ENCODE assay signal across 11 mouse cellular contexts in the genomic region with DNA sequence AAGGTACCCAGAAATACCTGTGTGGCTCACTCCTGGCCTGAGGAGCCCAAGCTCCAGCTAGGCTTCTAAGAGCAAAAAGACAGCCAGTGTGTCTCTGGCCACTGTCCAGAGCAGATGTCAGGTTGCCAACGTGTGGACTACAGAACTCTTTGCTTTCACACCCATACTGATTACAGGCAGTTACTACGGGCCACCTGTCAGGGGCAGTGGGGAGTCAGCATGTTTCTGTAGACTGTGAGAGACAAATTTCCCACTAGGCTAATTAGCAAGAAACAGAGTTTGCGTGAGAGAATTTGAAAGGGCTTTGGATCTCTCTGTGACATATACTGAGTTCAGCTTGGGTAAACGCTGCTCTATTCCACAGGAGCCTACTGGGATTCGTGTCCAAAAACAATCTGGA.
DNase-seq lines count a peak whose midpoint lies in the region; ATAC-seq and TF ChIP-seq lines count a peak whose summit lies in the region.
"Had no signal": no experiment of that assay in that cellular context is flagged by ENCODE, and none has a peak within 500 bp of the region (broad histone marks: within the 10 kb centered on the region; RNA-seq: fewer than 3 reads in every experiment).

No protein-coding gene starts in this region.

- H3K27ac ChIP-seq in intestine, embryonic 14.5 days (ENCODE audit: low read depth) = no peak overlapping the region
- H3K27ac ChIP-seq in intestine, postnatal 0 days (ENCODE audit: low read depth, low read length) = no peak overlapping the region
- H3K27ac ChIP-seq in liver, embryonic 12.5 days = no peak overlapping the region
- H3K27ac ChIP-seq: liver, embryonic 13.5 days; neural tube, embryonic 12.5 days had no signal

- no peaks in the 10 kb centered on the region for H3K27me3 ChIP-seq in intestine, embryonic 14.5 days (replicated peaks; ENCODE audit: control insufficient read depth, insufficient read depth, low read length)
- H3K27me3 ChIP-seq in intestine, postnatal 0 days (replicated peaks; ENCODE audit: control insufficient read depth, insufficient read depth, low read length) = no peaks in the 10 kb centered on the region
- H3K27me3 ChIP-seq in liver, embryonic 12.5 days (replicated peaks) = no peaks in the 10 kb centered on the region
- H3K27me3 ChIP-seq: liver, embryonic 13.5 days; neural tube, embryonic 12.5 days had no signal

- no peak overlapping the region for H3K4me3 ChIP-seq in intestine, embryonic 14.5 days (ENCODE audit: low read depth, low read length)
- no peak overlapping the region for H3K4me3 ChIP-seq in intestine, postnatal 0 days (ENCODE audit: low read depth, low read length)
- no peak overlapping the region for H3K4me3 ChIP-seq in liver, embryonic 12.5 days
- H3K4me3 ChIP-seq: liver, embryonic 13.5 days; neural tube, embryonic 12.5 days had no signal

- H3K4me2 ChIP-seq in intestine, embryonic 14.5 days (ENCODE audit: low read length) = no peak overlapping the region
- no peak overlapping the region for H3K4me2 ChIP-seq in intestine, postnatal 0 days (replicated peaks; ENCODE audit: low read depth)
- no peak overlapping the region for H3K4me2 ChIP-seq in liver, embryonic 12.5 days
- H3K4me2 ChIP-seq: liver, embryonic 13.5 days; neural tube, embryonic 12.5 days had no signal

- H3K4me1 ChIP-seq in intestine, embryonic 14.5 days (replicated peaks; ENCODE audit: control insufficient read depth, insufficient read depth, low read length) = no peaks in the 10 kb centered on the region
- no peaks in the 10 kb centered on the region for H3K4me1 ChIP-seq in intestine, postnatal 0 days (replicated peaks; ENCODE audit: control insufficient read depth, insufficient read depth, low read length)
- H3K4me1 ChIP-seq in liver, embryonic 12.5 days = no peaks in the 10 kb centered on the region
- H3K4me1 ChIP-seq: liver, embryonic 13.5 days; neural tube, embryonic 12.5 days had no signal

- H3K36me3 ChIP-seq in intestine, embryonic 14.5 days (ENCODE audit: control insufficient read depth, insufficient read depth, low read length) = no peaks in the 10 kb centered on the region
- H3K36me3 ChIP-seq in intestine, postnatal 0 days (ENCODE audit: control insufficient read depth, insufficient read depth) = no peaks in the 10 kb centered on the region
- no peaks in the 10 kb centered on the region for H3K36me3 ChIP-seq in liver, embryonic 12.5 days
- H3K36me3 ChIP-seq: liver, embryonic 13.5 days; neural tube, embryonic 12.5 days had no signal

- DNase-seq in adrenal gland, postnatal 10 days = peak; percentile 31
- no peak for DNase-seq in adrenal gland, adult 18-20 months (ENCODE audit: low spot score in 2 of 2)
- DNase-seq in intestine, embryonic 14.5 days (ENCODE audit: low spot score) = peak; percentile 43
- DNase-seq in right cerebral cortex, postnatal 4 days = peak; percentile 39
- DNase-seq in right cerebral cortex, postnatal 25 days = no peak
- no peak for DNase-seq in embryo, embryonic 10.5 days (ENCODE audit: low spot score)
- DNase-seq: liver, embryonic 13.5 days had no signal

- no peak; the same call in 1 of the 2 replicates for TF ChIP-seq CTCF in intestine, postnatal 0 days (IDR thresholded peaks at IDR 0.05; ENCODE audit: low read depth)

- 64% methylated on average over 5 of the region's 5 CpGs for WGBS in intestine, embryonic 14.5 days
- 62% methylated on average over 5 of the region's 5 CpGs for WGBS in intestine, postnatal 0 days
- 53% methylated on average over 5 of the region's 5 CpGs for WGBS in liver, embryonic 12.5 days (ENCODE audit: insufficient replicate concordance)

- H3K9me3 ChIP-seq in intestine, embryonic 14.5 days (ENCODE audit: control insufficient read depth, low read length) = no peaks in the 10 kb centered on the region
- no peaks in the 10 kb centered on the region for H3K9me3 ChIP-seq in intestine, postnatal 0 days (ENCODE audit: control insufficient read depth)
- no peaks in the 10 kb centered on the region for H3K9me3 ChIP-seq in liver, embryonic 12.5 days (replicated peaks)
- H3K9me3 ChIP-seq: liver, embryonic 13.5 days; neural tube, embryonic 12.5 days had no signal

- H3K9ac ChIP-seq in intestine, embryonic 14.5 days (ENCODE audit: low read length) = no peak overlapping the region
- no peak overlapping the region for H3K9ac ChIP-seq in intestine, postnatal 0 days (ENCODE audit: low read depth, low read length)
- no peak overlapping the region for H3K9ac ChIP-seq in liver, embryonic 12.5 days
- H3K9ac ChIP-seq: liver, embryonic 13.5 days; neural tube, embryonic 12.5 days had no signal

- no peak for ATAC-seq in intestine, embryonic 14.5 days (replicated peaks; ENCODE audit: low FRiP score, low TSS enrichment, low read depth)
- no peak for ATAC-seq in intestine, postnatal 0 days
- no peak for ATAC-seq in liver, embryonic 12.5 days
- ATAC-seq: inflammation-experienced regulatory T-cells, adult 6 months had no signal

Comparison
In these comparisons a context has a peak if more than half of its experiments do, and no peak if none do; other contexts are left out.
1. DNase-seq: peak in adrenal gland, postnatal 10 days (single experiment), intestine, embryonic 14.5 days (single experiment) and right cerebral cortex, postnatal 4 days (single experiment); none in adrenal gland, adult 18-20 months (0 of 2), right cerebral cortex, postnatal 25 days (single experiment) and embryo, embryonic 10.5 days (single experiment).